Mouse (Mus musculus) monocyte, adult 2 months (primary cell): ENCODE results near the gene Olfr1259.
"Not testable (repeated sequence)": the region's sequence is repeated elsewhere in the genome, so short reads cannot be mapped to it uniquely, and the experiment has no call there.

ENCODE experiments used
- DNase-seq, 2 experiments: peaks; one replicate each; pipeline ENCODE4 v3.0.0; 2022; ENCODE audit warnings: low spot score in 2 of 2, low read depth in 1 of 2

The Olfr1259 gene

GRCm38 (mm10) chr2:89948564-89948963 lies at the start of gene Olfr1259:
TSS of gene Olfr1259 (minus strand) at chr2:89948664.
- DNase-seq = no peak

- no peak for DNase-seq
These were observed 42.5 kb upstream of the Olfr1259 start, which contains the start of gene Olfr1261 for GRCm38 (mm10) chr2:89990921-89991320. TSS of gene Olfr1261 (plus strand) at chr2:89991221.

GRCm38 (mm10) chr2:89977709-89978108 lies 29.2 kb upstream of the Olfr1259 start:
- DNase-seq = no peak

GRCm38 (mm10) chr2:89974184-89974583 lies 25.7 kb upstream of the Olfr1259 start, which contains the start of gene Olfr1260:
TSS of gene Olfr1260 (plus strand) at chr2:89974340.
- DNase-seq = no peak

GRCm38 (mm10) chr2:89927009-89927408 lies 21.5 kb downstream of the Olfr1259 start, which contains the start of gene Olfr1258:
TSS of gene Olfr1258 (plus strand) at chr2:89927309.
- no peak for DNase-seq

GRCm38 (mm10) chr2:89912616-89913015 lies 35.8 kb downstream of the Olfr1259 start:
- DNase-seq = not testable (repeated sequence)
